Mouse (Mus musculus): ENCODE measurements around the gene Slc17a7.

GRCm38 (mm10) chr7:45180896-45181477 is 17.2 kb downstream of the Slc17a7 start, which contains the start of gene Pth2:
- TF ChIP-seq CTCF (IDR thresholded peaks at IDR 0.05; ENCODE audit: low read depth) (no peak), EP300 (IDR thresholded peaks at IDR 0.05; ENCODE audit: low read depth) (no peak)

Data from liver, postnatal 0 days (tissue).